Mouse (Mus musculus): ENCODE measurements around the gene Fbxo6.

DNA sequence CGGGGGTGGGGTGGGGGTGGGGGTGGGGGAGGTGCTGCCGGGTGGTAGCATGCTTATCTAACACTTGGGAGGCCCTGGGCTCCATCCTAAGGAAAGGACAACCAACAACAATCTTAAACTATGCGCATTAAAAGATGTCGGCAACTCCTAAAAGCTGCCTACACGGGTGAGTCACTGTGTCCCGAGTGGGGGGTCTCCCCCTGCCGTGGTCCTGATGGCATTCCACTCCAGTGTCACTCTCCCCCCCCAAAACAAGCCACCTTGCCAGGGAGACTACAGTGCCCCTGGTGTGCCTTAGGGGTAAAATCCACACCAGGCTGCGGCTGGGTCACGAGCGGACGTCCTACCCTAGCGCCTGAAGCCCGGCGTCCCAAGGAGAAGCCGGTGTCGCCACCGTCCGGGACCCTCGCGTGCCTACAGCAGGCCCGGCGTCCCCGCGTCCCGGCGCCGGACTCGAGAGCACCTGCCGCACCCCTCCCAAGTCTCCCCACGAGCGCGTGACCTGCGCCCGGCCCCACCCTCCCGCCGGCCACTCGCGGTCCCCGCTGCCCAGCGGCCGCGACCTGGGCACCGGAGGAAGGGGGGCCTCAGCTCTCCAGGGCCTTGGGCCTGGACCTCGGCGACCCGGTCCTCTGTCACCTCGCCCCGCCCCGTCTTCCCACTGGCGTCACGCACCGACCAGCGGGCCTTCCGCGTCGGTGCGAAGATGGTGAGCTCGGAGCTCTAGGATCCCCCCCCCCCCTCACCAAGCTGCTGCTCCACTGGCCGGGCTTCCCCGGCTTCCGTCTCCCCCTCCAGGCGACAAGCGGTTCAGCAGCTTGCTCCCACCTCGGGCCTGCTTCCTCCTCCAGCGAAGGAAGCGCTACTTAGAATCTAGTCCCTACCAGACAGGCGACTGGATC lies at the start of gene Fbxo6:
- peak; percentile 48; the same call in 1 of the 2 replicates for TF ChIP-seq POLR2A (IDR thresholded peaks at IDR 0.05; ENCODE audit: insufficient read depth, low read depth, low read length)
- peak; percentile 83 for TF ChIP-seq CTCF (IDR thresholded peaks at IDR 0.05; ENCODE audit: insufficient read depth, low read depth, low read length)

Data from olfactory bulb, adult 2 months (tissue).